Mouse (Mus musculus) limb, embryonic 13.5 days (tissue): ENCODE results near the gene Gdpd3. TPM values are rescaled to one million over a fixed set of nuclear protein-coding genes. Genes with fewer than 3 reads are reported as not detected.

Experiments used
- ATAC-seq: fragments of 200-750 bp; cut with Nextera tagmentation; 2 replicates; pipeline ENCODE4 v1.8.0; 2017; ENCODE audit warnings: low read depth, moderate number of reproducible peaks, moderate TSS enrichment; ENCODE audit not compliant: low FRiP score
- H3K27ac ChIP-seq: fragments of 300-500 bp; sonication (generic); 2 replicates; pipeline ENCODE4 v1.5.1; 2015; ENCODE audit warnings: inconsistent platforms, mild to moderate bottlenecking, moderate library complexity
- H3K27me3 ChIP-seq: fragments of 300-500 bp; sonication (generic); 2 replicates; pipeline ENCODE4 v1.6.1; 2015; ENCODE audit warnings: mild to moderate bottlenecking, inconsistent platforms
- H3K36me3 ChIP-seq: fragments of 300-500 bp; sonication (generic); 2 replicates; pipeline ENCODE4 v1.6.1; 2015; ENCODE audit warnings: inconsistent platforms, mild to moderate bottlenecking, moderate library complexity
- H3K4me1 ChIP-seq: fragments of 300-500 bp; sonication (generic); 2 replicates; pipeline ENCODE4 v1.6.1; 2015; ENCODE audit warnings: inconsistent platforms
- H3K4me2 ChIP-seq: fragments of 300-500 bp; sonication (generic); replicated peaks from 2 replicates; pipeline ENCODE4 v1.6.1; 2015; ENCODE audit warnings: inconsistent platforms, mild to moderate bottlenecking, moderate library complexity
- H3K4me3 ChIP-seq: fragments of 300-500 bp; sonication (generic); 2 replicates; pipeline ENCODE4 v1.5.1; 2015; ENCODE audit warnings: moderate library complexity, mild to moderate bottlenecking, inconsistent platforms
- H3K9ac ChIP-seq: fragments of 300-500 bp; sonication (generic); 2 replicates; pipeline ENCODE4 v1.6.1; 2015; ENCODE audit warnings: mild to moderate bottlenecking, inconsistent platforms
- H3K9me3 ChIP-seq: fragments of 300-500 bp; sonication (generic); 2 replicates; pipeline ENCODE4 v1.6.1; 2016; ENCODE audit warnings: inconsistent platforms
- WGBS: fragments of 180-500 bp; shearing (Covaris S2); methylation state at CpG from one replicate; pipeline ENCODE4 v1.1.7; 2015; 5-methylcytosine and 5-hydroxymethylcytosine counted together
- polyA plus RNA-seq: library from polyadenylated mRNA; unstranded; fragments of >200 nt; fragmentation: Nextera tagmentation; extraction: Ambion mirVana; gene quantifications from 2 replicates; pipeline ENCODE4 v1.2.1, GENCODE M21; 2015

The Gdpd3 gene
- polyA plus RNA-seq, 1 experiment from 2014 or later, result 2.1 TPM

GRCm38 (mm10) chr7:126817595-126817994, 51.5 kb downstream of the Gdpd3 start:
- Histone ChIP-seq H3K9ac (no peak overlapping the region), H3K27me3 (peaks cover 15% of the 10 kb centered on the region), H3K4me1 (no peaks in the 10 kb centered on the region), H3K4me2 (no peak overlapping the region), H3K36me3 (no peaks in the 10 kb centered on the region), H3K9me3 (no peaks in the 10 kb centered on the region), H3K4me3 (no peak overlapping the region), H3K27ac (no peak overlapping the region)
- no peak for ATAC-seq
- WGBS, result 88% methylated on average over 7 of the region's 7 CpGs

- H3K4me1 ChIP-seq, result peaks cover 8% of the 10 kb centered on the region
- ATAC-seq, result no peak
- WGBS, result 23% methylated on average over 1 of the region's 1 CpGs
- no peak overlapping the region for H3K4me2 ChIP-seq
- no peaks in the 10 kb centered on the region for H3K36me3 ChIP-seq
- H3K4me3 ChIP-seq, result no peak overlapping the region
- H3K27ac ChIP-seq, result no peak overlapping the region
- H3K9ac ChIP-seq, result no peak overlapping the region
- H3K9me3 ChIP-seq, result no peaks in the 10 kb centered on the region
- peaks cover 28% of the 10 kb centered on the region for H3K27me3 ChIP-seq
Observed at GRCm38 (mm10) chr7:126818818-126819217, 52.7 kb downstream of the Gdpd3 start.

GRCm38 (mm10) chr7:126821835-126822511, 55.8 kb downstream of the Gdpd3 start:
- H3K9ac ChIP-seq, result no peak overlapping the region
- peaks cover 8% of the 10 kb centered on the region for H3K4me1 ChIP-seq
- H3K4me2 ChIP-seq, result no peak overlapping the region
- no peak overlapping the region for H3K27ac ChIP-seq
- H3K9me3 ChIP-seq, result no peaks in the 10 kb centered on the region
- 0 out of 2 replicates have a peak, but pooled peaks have one; percentile 15 for ATAC-seq
- no peak overlapping the region for H3K4me3 ChIP-seq
- peaks cover 51% of the 10 kb centered on the region for H3K27me3 ChIP-seq
- H3K36me3 ChIP-seq, result no peaks in the 10 kb centered on the region
- WGBS, result 22% methylated on average over 7 of the region's 7 CpGs

- H3K4me1 ChIP-seq, result peaks cover 8% of the 10 kb centered on the region
- peak overlapping the region; percentile 32 for H3K4me3 ChIP-seq
- H3K4me2 ChIP-seq, result peak overlapping the region; percentile 56
Observed at GRCm38 (mm10) chr7:126822741-126823140, 56.6 kb downstream of the Gdpd3 start.

GRCm38 (mm10) chr7:126823202-126823711, 57.1 kb downstream of the Gdpd3 start:
- Histone ChIP-seq H3K4me3 (peak overlapping the region; percentile 32), H3K4me1 (peaks cover 8% of the 10 kb centered on the region)
- WGBS, result 3% methylated on average over 14 of the region's 19 CpGs

More at GRCm38 (mm10) chr7:126822741-126823140, 56.6 kb downstream of the Gdpd3 start:
- Histone ChIP-seq H3K27me3 (peaks cover 51% of the 10 kb centered on the region), H3K27ac (no peak overlapping the region), H3K9ac (no peak overlapping the region), H3K9me3 (no peaks in the 10 kb centered on the region), H3K36me3 (no peaks in the 10 kb centered on the region)
- no peak for ATAC-seq
- WGBS, result 14% methylated on average over 9 of the region's 9 CpGs

GRCm38 (mm10) chr7:126823940-126824339, 57.8 kb downstream of the Gdpd3 start:
- ATAC-seq, result no peak
- Histone ChIP-seq H3K9ac (no peak overlapping the region), H3K4me1 (peaks cover 8% of the 10 kb centered on the region), H3K9me3 (no peaks in the 10 kb centered on the region), H3K36me3 (no peaks in the 10 kb centered on the region), H3K4me3 (no peak overlapping the region), H3K4me2 (no peak overlapping the region), H3K27ac (no peak overlapping the region), H3K27me3 (peaks cover 56% of the 10 kb centered on the region)
- 13% methylated on average over 10 of the region's 10 CpGs for WGBS

More at GRCm38 (mm10) chr7:126823202-126823711, 57.1 kb downstream of the Gdpd3 start:
- no peak for ATAC-seq
- H3K9ac ChIP-seq, result 0 out of 2 replicates have a peak overlapping the region, but pooled peaks have one; percentile 13
- H3K27me3 ChIP-seq, result peaks cover 51% of the 10 kb centered on the region
- no peak overlapping the region for H3K27ac ChIP-seq
- no peaks in the 10 kb centered on the region for H3K36me3 ChIP-seq
- no peaks in the 10 kb centered on the region for H3K9me3 ChIP-seq
- H3K4me2 ChIP-seq, result peak overlapping the region; percentile 56

Other genes with a start within 250 kb of the Gdpd3 start
- gene Eif3c, start 199.9 kb upstream of the Gdpd3 start, polyA plus RNA-seq, result 207 and 208 TPM in 2 replicates
- gene Apobr, start 181.4 kb upstream of the Gdpd3 start, polyA plus RNA-seq, result 0.71 and 0.72 TPM in 2 replicates
- gene Cln3, start 180.5 kb upstream of the Gdpd3 start, polyA plus RNA-seq, result 38.6 and 38.7 TPM in 2 replicates
- gene Il27, start 171.4 kb upstream of the Gdpd3 start, polyA plus RNA-seq, result not detected in 2 replicates
- 3.5 and 4.7 TPM in 2 replicates for gene Nupr1, start 135.5 kb upstream of the Gdpd3 start, polyA plus RNA-seq
- 56.8 and 63.8 TPM in 2 replicates for gene Sgf29, start 117.0 kb upstream of the Gdpd3 start, polyA plus RNA-seq
- 4.6 and 4.8 TPM in 2 replicates for gene Sult1a1, start 89.9 kb upstream of the Gdpd3 start, polyA plus RNA-seq
- gene Bola2, start 70.9 kb upstream of the Gdpd3 start, polyA plus RNA-seq, result 134 and 138 TPM in 2 replicates
- gene Slx1b, start 70.5 kb upstream of the Gdpd3 start, polyA plus RNA-seq, result 15.2 and 15.9 TPM in 2 replicates
- gene Coro1a, start 58.5 kb upstream of the Gdpd3 start, polyA plus RNA-seq, result 34.1 and 36.6 TPM in 2 replicates
- 49.6 and 50.3 TPM in 2 replicates for gene Mapk3, start 6.7 kb upstream of the Gdpd3 start, polyA plus RNA-seq
- gene Ypel3, start 10.6 kb downstream of the Gdpd3 start, polyA plus RNA-seq, result 114 and 121 TPM in 2 replicates
- 0.53 and 0.64 TPM in 2 replicates for gene Tbx6, start 15.1 kb downstream of the Gdpd3 start, polyA plus RNA-seq
- gene Ppp4c, start 26.2 kb downstream of the Gdpd3 start, polyA plus RNA-seq, result 287 and 322 TPM in 2 replicates
- gene Fam57b, start 31.3 kb downstream of the Gdpd3 start, polyA plus RNA-seq, result 0.18 and 0.52 TPM in 2 replicates
- gene 4930451I11Rik, start 65.3 kb downstream of the Gdpd3 start, polyA plus RNA-seq, result not detected in 2 replicates
- gene Doc2a, start 81.1 kb downstream of the Gdpd3 start, polyA plus RNA-seq, result 1.5 and 1.9 TPM in 2 replicates
- gene Hirip3, start 95.6 kb downstream of the Gdpd3 start, polyA plus RNA-seq, result 39.8 and 48.3 TPM in 2 replicates
- 96.8 and 108 TPM in 2 replicates for gene Ino80e, start 96.0 kb downstream of the Gdpd3 start, polyA plus RNA-seq
- 54.4 and 57.2 TPM in 2 replicates for gene Taok2, start 118.4 kb downstream of the Gdpd3 start, polyA plus RNA-seq
- 24.5 and 27.0 TPM in 2 replicates for gene Tmem219, start 156.6 kb downstream of the Gdpd3 start, polyA plus RNA-seq
- 16.9 and 17.2 TPM in 2 replicates for gene Kctd13, start 162.5 kb downstream of the Gdpd3 start, polyA plus RNA-seq
- 0.20 TPM in 1 of 2 replicates, not detected in the other for gene Asphd1, start 183.2 kb downstream of the Gdpd3 start, polyA plus RNA-seq
- gene Sez6l2, start 184.2 kb downstream of the Gdpd3 start, polyA plus RNA-seq, result 0.33 and 0.66 TPM in 2 replicates
- 97.1 and 105 TPM in 2 replicates for gene Cdipt, start 209.6 kb downstream of the Gdpd3 start, polyA plus RNA-seq
- gene Cdiptos, start 209.8 kb downstream of the Gdpd3 start, polyA plus RNA-seq, result 0.65 and 1.9 TPM in 2 replicates
- 5.5 and 5.6 TPM in 2 replicates for gene Mvp, start 248.3 kb downstream of the Gdpd3 start, polyA plus RNA-seq